ENCODE assay signal across 8 mouse cellular contexts in genomic region chr11:20477183-20478037, GRCm38 (mm10).
A peak's percentile ranks its signal among the peaks of the same experiment; 100 is the strongest.
DNase-seq lines count a peak whose midpoint lies in the region; ATAC-seq and TF ChIP-seq lines count a peak whose summit lies in the region.

No protein-coding gene starts in this region.

- TF ChIP-seq POLR2A in heart, adult 2 months (IDR thresholded peaks at IDR 0.05; ENCODE audit: insufficient read depth, low read depth, low read length): no peak
- 0 out of 2 replicates have a peak, but pooled peaks have one; percentile 36 for TF ChIP-seq POLR2A in liver, adult 2 months (IDR thresholded peaks at IDR 0.05; ENCODE audit: extremely low read depth, insufficient read depth, low read length)

- peak; percentile 82 for DNase-seq in CD4-positive helper T cell, adult 2 months (ENCODE audit: low read depth, low spot score)
- DNase-seq in adrenal gland, adult 18-20 months (ENCODE audit: low spot score in 2 of 2): peak; percentile 56 to 64
- DNase-seq in embryonic facial prominence, embryonic 10.5 days (ENCODE audit: low spot score): peak; percentile 31
- peak; percentile 75 to 81 for DNase-seq in heart, adult 2 months
- peak; percentile 85 for DNase-seq in kidney, adult 18-20 months
- peak; percentile 95 for DNase-seq in liver, adult 2 months (ENCODE audit: extremely low read depth, low read depth, low spot score)
- peak; percentile 79 for DNase-seq in midbrain, postnatal 0 days (ENCODE audit: low spot score)
- peak; percentile 81 for DNase-seq in urinary bladder, postnatal 14 days (ENCODE audit: low spot score)

- H3K9ac ChIP-seq in heart, adult 2 months (ENCODE audit: low read depth, low read length): 0 out of 2 replicates have a peak overlapping the region, but pooled peaks have one; percentile 7
- H3K9ac ChIP-seq in liver, adult 2 months (ENCODE audit: low read depth, low read length): peak overlapping the region; percentile 51
- H3K9ac ChIP-seq in midbrain, postnatal 0 days (replicated peaks; ENCODE audit: low read length, poor library complexity, severe bottlenecking): no peak overlapping the region

- peak overlapping the region; percentile 33 for H3K4me3 ChIP-seq in embryonic facial prominence, embryonic 10.5 days
- peak overlapping the region; percentile 39 for H3K4me3 ChIP-seq in heart, adult 2 months
- H3K4me3 ChIP-seq in liver, adult 2 months (ENCODE audit: insufficient read depth, low read depth, low read length): no peak overlapping the region; the same call in 1 of the 2 replicates
- no peak overlapping the region for H3K4me3 ChIP-seq in midbrain, postnatal 0 days (ENCODE audit: low read depth, low read length)

- TF ChIP-seq CTCF in heart, adult 2 months (IDR thresholded peaks at IDR 0.05): peak; percentile 76
- peak; percentile 14; the same call in 1 of the 2 replicates for TF ChIP-seq CTCF in liver, adult 2 months (IDR thresholded peaks at IDR 0.05; ENCODE audit: low read depth, low read length)
- TF ChIP-seq CTCF in midbrain, postnatal 0 days (IDR thresholded peaks at IDR 0.05): peak; percentile 55

- WGBS in embryonic facial prominence, embryonic 10.5 days: 15% methylated on average over 19 of the region's 19 CpGs
- 21% methylated on average over 19 of the region's 19 CpGs for WGBS in heart, adult 2 months
- 6% methylated on average over 19 of the region's 19 CpGs for WGBS in liver, adult 2 months
- WGBS in midbrain, postnatal 0 days: 16% methylated on average over 18 of the region's 19 CpGs

- H3K27me3 ChIP-seq in embryonic facial prominence, embryonic 10.5 days (replicated peaks; ENCODE audit: low read depth, poor library complexity, severe bottlenecking): no peaks in the 10 kb centered on the region
- no peaks in the 10 kb centered on the region for H3K27me3 ChIP-seq in heart, adult 2 months (ENCODE audit: control insufficient read depth, insufficient read depth, low read length)
- no peaks in the 10 kb centered on the region for H3K27me3 ChIP-seq in liver, adult 2 months (ENCODE audit: control insufficient read depth, insufficient read depth, low read length)
- no peaks in the 10 kb centered on the region for H3K27me3 ChIP-seq in midbrain, postnatal 0 days (ENCODE audit: insufficient read depth, low read length)

- H3K27ac ChIP-seq in embryonic facial prominence, embryonic 10.5 days (replicated peaks): peak overlapping the region; percentile 76
- H3K27ac ChIP-seq in heart, adult 2 months: peak overlapping the region; percentile 72
- H3K27ac ChIP-seq in liver, adult 2 months (replicated peaks; ENCODE audit: insufficient read depth, low read depth, low read length): peak overlapping the region; percentile 87
- no peak overlapping the region for H3K27ac ChIP-seq in midbrain, postnatal 0 days (ENCODE audit: low read depth, low read length)

- peaks cover 9% of the 10 kb centered on the region for H3K4me1 ChIP-seq in embryonic facial prominence, embryonic 10.5 days
- H3K4me1 ChIP-seq in heart, adult 2 months (ENCODE audit: control insufficient read depth, insufficient read depth, low read length): peaks cover 5% of the 10 kb centered on the region; the same call in 1 of the 2 replicates
- peaks cover 9% of the 10 kb centered on the region for H3K4me1 ChIP-seq in liver, adult 2 months (ENCODE audit: control insufficient read depth, insufficient read depth, low read length)
- H3K4me1 ChIP-seq in midbrain, postnatal 0 days (ENCODE audit: insufficient read depth, low read length): no peaks in the 10 kb centered on the region

- H3K9me3 ChIP-seq in embryonic facial prominence, embryonic 10.5 days: peaks cover 9% of the 10 kb centered on the region; the same call in 1 of the 2 replicates
- H3K9me3 ChIP-seq in midbrain, postnatal 0 days (ENCODE audit: low read length): no peaks in the 10 kb centered on the region; the same call in 1 of the 2 replicates

- H3K36me3 ChIP-seq in embryonic facial prominence, embryonic 10.5 days (replicated peaks): no peaks in the 10 kb centered on the region
- H3K36me3 ChIP-seq in heart, adult 2 months (ENCODE audit: control insufficient read depth, insufficient read depth, low read length): no peaks in the 10 kb centered on the region
- no peaks in the 10 kb centered on the region for H3K36me3 ChIP-seq in liver, adult 2 months (ENCODE audit: control insufficient read depth, insufficient read depth, low read length)
- no peaks in the 10 kb centered on the region for H3K36me3 ChIP-seq in midbrain, postnatal 0 days (ENCODE audit: insufficient read depth, low read length)

- intact Hi-C loops in heart, adult 2 months (cut with DNase I): loop anchor here (1.0 to 5.0 kb wide), 3 partner anchors 55 to 161 kb away; no protein-coding TSS in a partner anchor

- H3K4me2 ChIP-seq in midbrain, postnatal 0 days (ENCODE audit: low read depth, low read length, poor library complexity, severe bottlenecking): no peak overlapping the region

- H3K79me2 ChIP-seq in heart, adult 2 months (replicated peaks; ENCODE audit: control insufficient read depth, insufficient read depth, low read length): no peaks in the 10 kb centered on the region
- H3K79me2 ChIP-seq in liver, adult 2 months (ENCODE audit: control insufficient read depth, insufficient read depth, low read length): no peaks in the 10 kb centered on the region; the same call in 1 of the 2 replicates

- peak; percentile 75 for ATAC-seq in midbrain, postnatal 0 days (ENCODE audit: low FRiP score)

- TF ChIP-seq EP300 in heart, adult 2 months (IDR thresholded peaks at IDR 0.05; ENCODE audit: insufficient read depth, low read depth, low read length): 0 out of 2 replicates have a peak, but pooled peaks have one; percentile 36

Comparison
In these comparisons a context has a peak if more than half of its experiments do, and no peak if none do; other contexts are left out.
1. DNase-seq: peak in every context shown above with its lines; median percentile 95 in liver, adult 2 months; 85 in kidney, adult 18-20 months; 82 in CD4-positive helper T cell, adult 2 months; 81 in urinary bladder, postnatal 14 days; 79 in midbrain, postnatal 0 days; 78 in heart, adult 2 months; 60 in adrenal gland, adult 18-20 months; 31 in embryonic facial prominence, embryonic 10.5 days.
2. H3K4me3 ChIP-seq: peak in embryonic facial prominence, embryonic 10.5 days (single experiment) and heart, adult 2 months (single experiment); none in liver, adult 2 months (single experiment) and midbrain, postnatal 0 days (single experiment).
3. CTCF ChIP-seq: peak in every context shown above with its lines; median percentile 76 in heart, adult 2 months; 55 in midbrain, postnatal 0 days; 14 in liver, adult 2 months.